Mouse (Mus musculus) left cerebral cortex, adult 6 months (tissue): ENCODE measurements around the gene Mthfd2l. TPM values are rescaled to one million over a fixed set of nuclear protein-coding genes. Genes with fewer than 3 reads are reported as not detected.

Experiments used
- long read RNA-seq, 2 experiments: library from polyadenylated mRNA; unstranded; transcript quantifications; one replicate each; pipeline ENCODE4 v2.0.0; 2019 to 2020
- polyA plus RNA-seq: library from polyadenylated mRNA; unstranded; fragments of <200 nt; fragmentation: Nextera tagmentation; gene quantifications from 2 replicates; pipeline ENCODE4 v1.2.3, GENCODE M21; 2021

The Mthfd2l gene
- polyA plus RNA-seq, result 6.9 and 32.8 TPM in 2 replicates
- long read RNA-seq, experiment 1, partial matches to known transcripts, result 0 of 11 reads
- long read RNA-seq, experiment 1, other reads (novel, unspliced or antisense), result 6 of 11 reads
- long read RNA-seq, experiment 2, partial matches to known transcripts, result 0 of 6 reads
- long read RNA-seq, experiment 2, other reads (novel, unspliced or antisense), result 2 of 6 reads

DNA sequence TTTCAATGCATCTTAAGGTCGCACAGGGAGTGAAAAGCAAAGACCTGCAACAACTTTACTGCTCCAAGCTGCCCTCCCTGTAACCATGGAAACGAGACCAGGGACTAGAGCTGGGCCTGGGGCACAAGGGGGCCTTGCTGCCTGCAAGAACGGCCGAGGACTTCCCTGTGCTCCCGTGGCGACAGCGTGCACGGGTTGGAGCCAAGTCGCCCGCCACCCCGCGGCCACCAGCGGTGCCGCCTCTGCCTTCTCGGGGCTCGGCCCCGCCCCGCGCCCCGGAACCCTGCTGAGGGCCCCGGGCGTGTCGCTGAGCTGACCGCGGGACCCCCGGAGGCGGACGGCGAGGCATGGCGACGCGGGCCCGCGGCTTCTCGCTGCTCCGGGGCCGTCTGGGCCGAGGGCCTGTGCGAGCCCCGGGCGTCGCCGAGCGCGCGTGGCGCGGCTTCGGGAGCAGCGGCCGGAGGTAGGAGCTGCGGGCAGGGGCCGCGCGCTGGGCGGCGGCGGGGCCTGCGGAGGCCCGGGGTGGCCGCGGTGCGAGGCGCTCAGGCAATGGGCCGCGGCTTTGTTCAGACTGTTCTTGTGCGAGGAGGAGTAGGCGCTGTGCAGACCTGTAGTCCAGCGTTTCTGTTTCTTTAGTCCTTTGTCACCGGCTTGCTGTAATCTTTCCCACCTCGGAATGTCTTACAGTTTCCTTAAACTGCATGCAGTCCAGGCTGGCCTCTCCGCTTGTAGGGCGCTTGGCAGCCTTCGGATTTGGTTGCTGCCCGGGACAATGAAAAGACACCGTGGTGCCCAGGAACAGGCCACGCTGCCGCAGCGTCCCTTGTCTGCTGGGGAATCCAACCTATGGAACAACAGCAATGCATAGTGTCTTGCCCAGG, at the start of gene Mthfd2l:
Gene Mthfd2l (plus strand): TSS at position 147 of the 881 bp plus-strand sequence.

DNA sequence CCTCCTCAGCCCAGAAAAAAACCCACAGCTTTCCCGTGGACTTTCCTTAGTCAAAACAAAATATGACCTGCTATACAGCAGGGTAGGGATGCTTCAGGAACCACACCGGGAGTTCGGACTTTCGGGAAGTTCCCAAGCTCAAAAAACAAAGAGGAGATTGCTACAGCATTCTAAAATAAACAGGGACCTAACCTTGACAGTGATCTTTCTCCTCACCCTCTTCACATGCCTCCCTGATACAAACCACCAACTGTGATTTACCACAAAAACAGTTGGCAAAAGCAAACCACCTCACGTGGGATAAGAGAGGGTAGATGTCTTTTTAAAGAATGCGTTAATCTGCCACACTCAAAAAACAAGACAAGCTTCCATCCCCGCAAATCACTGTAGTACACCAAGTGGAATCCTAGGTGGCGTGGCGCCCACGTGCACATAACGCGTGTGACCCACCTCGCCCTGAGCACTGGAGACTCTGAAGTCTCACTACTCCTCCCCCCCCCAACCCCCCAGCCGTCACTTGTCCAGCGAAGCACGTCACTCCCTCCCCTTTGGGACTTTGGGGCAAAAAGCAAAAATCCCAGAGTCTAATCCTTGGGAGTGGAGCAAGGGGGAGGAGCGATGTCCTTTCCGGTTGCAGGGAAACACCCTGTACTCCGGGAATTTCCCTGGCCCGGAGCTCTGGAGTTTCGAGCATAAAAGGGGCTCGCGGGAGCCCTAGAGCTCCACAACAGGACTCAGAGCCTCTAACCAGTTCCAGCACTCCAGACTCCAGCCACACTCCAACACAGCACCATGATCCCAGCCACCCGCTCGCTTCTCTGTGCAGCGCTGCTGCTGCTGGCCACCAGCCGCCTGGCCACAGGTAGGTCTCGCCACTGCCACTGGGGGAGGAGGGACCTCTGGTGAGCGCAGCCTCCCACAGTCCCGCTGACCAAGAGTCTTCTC, 40.1 kb upstream of the Mthfd2l start, which contains the start of gene Cxcl1:
Gene Cxcl1 (plus strand): TSS at position 723 of the 945 bp plus-strand sequence.

DNA sequence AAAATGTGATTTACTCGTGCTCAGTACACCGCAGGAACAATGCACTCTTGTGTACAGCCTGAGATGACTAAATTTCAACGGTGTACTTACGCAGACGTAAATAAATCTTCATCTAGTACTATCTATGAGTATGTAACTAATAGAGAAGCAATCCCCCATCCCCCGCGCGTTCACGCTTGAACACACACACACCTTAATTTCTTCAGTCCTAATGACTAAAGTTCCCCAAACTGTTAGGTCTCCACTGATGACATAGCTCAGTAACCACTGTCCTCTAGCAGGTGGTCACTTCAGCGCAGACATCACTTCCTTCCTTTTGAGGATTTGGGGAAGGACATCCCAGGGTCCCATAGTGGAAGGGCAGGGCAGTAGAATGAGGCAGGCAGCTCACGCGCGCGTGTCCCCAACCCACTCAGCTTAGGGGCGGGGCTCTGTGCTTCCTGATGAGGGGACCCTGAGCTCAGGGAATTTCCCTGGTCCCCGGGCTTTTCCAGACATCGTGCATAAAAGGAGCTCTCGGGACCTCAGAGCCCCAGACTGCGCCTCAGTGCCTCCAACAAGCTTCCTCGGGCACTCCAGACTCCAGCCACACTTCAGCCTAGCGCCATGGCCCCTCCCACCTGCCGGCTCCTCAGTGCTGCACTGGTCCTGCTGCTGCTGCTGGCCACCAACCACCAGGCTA, 27.4 kb upstream of the Mthfd2l start, which contains the start of gene Cxcl2:
Gene Cxcl2 (plus strand): TSS at position 533 of the 682 bp plus-strand sequence.

DNA sequence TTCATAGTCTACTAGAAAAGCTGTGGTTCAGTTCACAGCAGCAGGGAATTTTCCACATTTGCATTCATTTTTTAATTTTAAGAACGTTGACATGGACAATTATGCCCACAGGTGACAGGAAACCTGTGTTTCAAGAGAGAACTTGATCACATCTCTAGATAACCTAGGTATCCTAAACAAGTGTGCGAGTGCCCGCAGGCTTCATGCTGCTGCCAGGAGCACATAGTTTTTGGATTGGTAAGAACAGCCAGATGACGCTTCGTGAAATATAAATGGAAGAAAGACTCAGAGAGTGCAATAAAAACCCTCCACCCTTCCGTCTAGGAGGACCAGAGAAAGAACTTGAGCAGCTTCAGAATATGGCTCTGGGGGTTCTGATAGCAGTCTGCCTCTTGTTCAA, 96.2 kb downstream of the Mthfd2l start, which contains the start of gene Epgn:
Gene Epgn (plus strand): TSS at position 301 of the 400 bp plus-strand sequence.

Other genes starting within 250 kb of the Mthfd2l start
- gene Cxcl5, start 171.8 kb upstream of the Mthfd2l start, polyA plus RNA-seq, result 0.45 and 1.4 TPM in 2 replicates
- not detected in 2 replicates for gene Ppbp, start 162.6 kb upstream of the Mthfd2l start, polyA plus RNA-seq
- gene Pf4, start 158.7 kb upstream of the Mthfd2l start, polyA plus RNA-seq, result 14.3 TPM in 2 replicates
- not detected in 2 replicates for gene Cxcl3, start 145.0 kb upstream of the Mthfd2l start, polyA plus RNA-seq
- not detected in 2 replicates for gene Cxcl15, start 136.6 kb upstream of the Mthfd2l start, polyA plus RNA-seq
- gene Cxcl1, start 39.9 kb upstream of the Mthfd2l start, polyA plus RNA-seq, result 0.05 TPM in 1 of 2 replicates, not detected in the other
- gene Cxcl2, start 27.2 kb upstream of the Mthfd2l start, polyA plus RNA-seq, result not detected in 2 replicates
- 0.10 TPM in 1 of 2 replicates, not detected in the other for gene Epgn, start 96.3 kb downstream of the Mthfd2l start, polyA plus RNA-seq
- gene Ereg, start 143.5 kb downstream of the Mthfd2l start, polyA plus RNA-seq, result not detected in 2 replicates
- gene Areg, start 208.5 kb downstream of the Mthfd2l start, polyA plus RNA-seq, result 0.22 and 0.39 TPM in 2 replicates